Mouse (Mus musculus) limb, embryonic 11.5 days (tissue): ENCODE data around the gene Tsc22d3. TPM values are rescaled to one million over a fixed set of nuclear protein-coding genes. Genes with fewer than 3 reads are reported as not detected.

Source experiments
- ATAC-seq: fragments of 200-750 bp; cut with Nextera tagmentation; 2 replicates; pipeline ENCODE4 v1.8.0; 2017; ENCODE audit warnings: low read depth; ENCODE audit not compliant: insufficient number of reproducible peaks, low FRiP score, low TSS enrichment
- DNase-seq: peaks from one replicate; pipeline ENCODE4 v3.0.0-alpha.2; 2015; ENCODE audit warnings: low spot score
- H3K27ac ChIP-seq: fragments of 300-500 bp; sonication (generic); replicated peaks from 2 replicates; pipeline ENCODE4 v1.5.1; 2014; ENCODE audit warnings: low read depth, mild to moderate bottlenecking, low read length
- H3K27me3 ChIP-seq: fragments of 300-500 bp; sonication (generic); 2 replicates; pipeline ENCODE4 v1.6.1; 2014; ENCODE audit warnings: mild to moderate bottlenecking, low read length, mixed read lengths; ENCODE audit not compliant: control insufficient read depth, insufficient read depth
- H3K36me3 ChIP-seq: fragments of 300-500 bp; sonication (generic); 2 replicates; pipeline ENCODE4 v1.6.1; 2014; ENCODE audit warnings: mild to moderate bottlenecking, low read length, moderate library complexity, mixed read lengths; ENCODE audit not compliant: control insufficient read depth, insufficient read depth
- H3K4me1 ChIP-seq: fragments of 300-500 bp; sonication (generic); 2 replicates; pipeline ENCODE4 v1.6.1; 2014; ENCODE audit warnings: low read length, mixed read lengths; ENCODE audit not compliant: control insufficient read depth, insufficient read depth
- H3K4me2 ChIP-seq: fragments of 300-500 bp; sonication (generic); 2 replicates; pipeline ENCODE4 v1.6.1; 2014; ENCODE audit warnings: low read depth, mild to moderate bottlenecking, moderate library complexity; ENCODE audit not compliant: severe bottlenecking
- H3K4me3 ChIP-seq: fragments of 300-500 bp; sonication (generic); 2 replicates; pipeline ENCODE4 v1.5.1; 2014; ENCODE audit warnings: low read depth, low read length
- H3K9ac ChIP-seq: fragments of 300-500 bp; sonication (generic); 2 replicates; pipeline ENCODE4 v1.6.1; 2014; ENCODE audit warnings: mild to moderate bottlenecking, low read length
- H3K9me3 ChIP-seq: fragments of 300-500 bp; sonication (generic); 2 replicates; pipeline ENCODE4 v1.6.1; 2016; ENCODE audit warnings: low read length; ENCODE audit not compliant: control insufficient read depth
- WGBS: fragments of 180-500 bp; shearing (Covaris S2); extraction: QIAGEN DNeasy Blood & Tissue Kit; methylation state at CpG from one replicate; pipeline ENCODE4 v1.1.7; 2014; 5-methylcytosine and 5-hydroxymethylcytosine counted together
- polyA plus RNA-seq: library from polyadenylated mRNA; unstranded; fragments of >200 nt; fragmentation: Nextera tagmentation; extraction: Ambion mirVana; gene quantifications from 2 replicates; pipeline ENCODE4 v1.2.1, GENCODE M21; 2014

The Tsc22d3 gene
- polyA plus RNA-seq = 124 and 128 TPM in 2 replicates

GRCm38 (mm10) chrX:140600410-140601109 lies at the start of gene Tsc22d3:
Gene Tsc22d3, minus strand, starts transcription at chrX:140600659.
- DNase-seq = peak; percentile 65
- H3K27me3 ChIP-seq = peaks cover 44% of the 10 kb centered on the region
- H3K27ac ChIP-seq = no peak within 1 kb of the TSS
- H3K9ac ChIP-seq = no peak within 1 kb of the TSS
- peak within 1 kb of the TSS; percentile 35 for H3K4me3 ChIP-seq
- H3K4me2 ChIP-seq = peak within 1 kb of the TSS; percentile 71
- H3K4me1 ChIP-seq = no peaks in the 10 kb centered on the region
- no peaks in the 10 kb centered on the region for H3K36me3 ChIP-seq
- no peaks in the 10 kb centered on the region for H3K9me3 ChIP-seq
- WGBS = 25% methylated on average over 28 of the region's 28 CpGs
- ATAC-seq = peak; percentile 10; the same call in 1 of the 2 replicates

- H3K4me2 ChIP-seq = no peak overlapping the region
- H3K9ac ChIP-seq = no peak overlapping the region
- no peaks in the 10 kb centered on the region for H3K4me1 ChIP-seq
- no peaks in the 10 kb centered on the region for H3K36me3 ChIP-seq
- WGBS = 61% methylated on average over 2 of the region's 2 CpGs
- ATAC-seq (no peak), DNase-seq (no peak)
- H3K27me3 ChIP-seq = no peaks in the 10 kb centered on the region
- H3K4me3 ChIP-seq = no peak overlapping the region
- no peak overlapping the region for H3K27ac ChIP-seq
- H3K9me3 ChIP-seq = no peaks in the 10 kb centered on the region
Measured at GRCm38 (mm10) chrX:140639592-140639991, 39.1 kb upstream of the Tsc22d3 start.

- no peak overlapping the region for H3K9ac ChIP-seq
- H3K36me3 ChIP-seq = no peaks in the 10 kb centered on the region
- no peak for DNase-seq
- H3K27me3 ChIP-seq = no peaks in the 10 kb centered on the region
- H3K4me2 ChIP-seq = no peak overlapping the region
- H3K4me3 ChIP-seq = no peak overlapping the region
- H3K4me1 ChIP-seq = no peaks in the 10 kb centered on the region
- no peaks in the 10 kb centered on the region for H3K9me3 ChIP-seq
- WGBS = 76% methylated on average over 5 of the region's 5 CpGs
- no peak for ATAC-seq
- H3K27ac ChIP-seq = no peak overlapping the region
Measured at GRCm38 (mm10) chrX:140638028-140638427, 37.6 kb upstream of the Tsc22d3 start.

- no peak overlapping the region for H3K4me2 ChIP-seq
- 59% methylated on average over 12 of the region's 12 CpGs for WGBS
- no peaks in the 10 kb centered on the region for H3K36me3 ChIP-seq
- DNase-seq (no peak), ATAC-seq (no peak)
- H3K27ac ChIP-seq = no peak overlapping the region
- no peaks in the 10 kb centered on the region for H3K9me3 ChIP-seq
- H3K9ac ChIP-seq = no peak overlapping the region
- no peak overlapping the region for H3K4me3 ChIP-seq
- peaks cover 2% of the 10 kb centered on the region; the same call in 1 of the 2 replicates for H3K27me3 ChIP-seq
- no peaks in the 10 kb centered on the region for H3K4me1 ChIP-seq
Measured at GRCm38 (mm10) chrX:140624875-140625594, 24.6 kb upstream of the Tsc22d3 start.

GRCm38 (mm10) chrX:140609938-140610337 lies 9.5 kb upstream of the Tsc22d3 start:
- DNase-seq (no peak), ATAC-seq (no peak)
- no peak overlapping the region for H3K27ac ChIP-seq
- WGBS = 85% methylated on average over 4 of the region's 4 CpGs
- no peaks in the 10 kb centered on the region for H3K36me3 ChIP-seq
- H3K4me3 ChIP-seq = no peak overlapping the region
- H3K27me3 ChIP-seq = peaks cover 11% of the 10 kb centered on the region; the same call in 1 of the 2 replicates
- H3K9ac ChIP-seq = no peak overlapping the region
- no peaks in the 10 kb centered on the region for H3K9me3 ChIP-seq
- no peak overlapping the region for H3K4me2 ChIP-seq
- no peaks in the 10 kb centered on the region for H3K4me1 ChIP-seq

GRCm38 (mm10) chrX:140601884-140602283 lies 1.4 kb upstream of the Tsc22d3 start:
- H3K4me3 ChIP-seq = no peak overlapping the region
- H3K36me3 ChIP-seq = no peaks in the 10 kb centered on the region
- no peak overlapping the region for H3K4me2 ChIP-seq
- no peak for ATAC-seq
- no peak overlapping the region for H3K27ac ChIP-seq
- no peak overlapping the region for H3K9ac ChIP-seq
- DNase-seq = no peak
- H3K27me3 ChIP-seq = peaks cover 43% of the 10 kb centered on the region
- H3K4me1 ChIP-seq = no peaks in the 10 kb centered on the region
- WGBS = 64% methylated on average over 3 of the region's 3 CpGs
- no peaks in the 10 kb centered on the region for H3K9me3 ChIP-seq

- Histone ChIP-seq H3K4me1 (no peaks in the 10 kb centered on the region), H3K9ac (no peak overlapping the region), H3K27ac (no peak overlapping the region), H3K4me3 (no peak overlapping the region), H3K27me3 (peaks cover 44% of the 10 kb centered on the region), H3K4me2 (no peak overlapping the region), H3K9me3 (no peaks in the 10 kb centered on the region), H3K36me3 (no peaks in the 10 kb centered on the region)
- DNase-seq (no peak), ATAC-seq (no peak)
- WGBS = 60% methylated on average over 4 of the region's 4 CpGs
Measured at GRCm38 (mm10) chrX:140601311-140601710, 852 bp upstream of the Tsc22d3 start.

GRCm38 (mm10) chrX:140599561-140600409 lies 674 bp downstream of the Tsc22d3 start:
- no peaks in the 10 kb centered on the region for H3K9me3 ChIP-seq
- no peaks in the 10 kb centered on the region for H3K4me1 ChIP-seq
- peaks cover 44% of the 10 kb centered on the region for H3K27me3 ChIP-seq
- ATAC-seq (no peak), DNase-seq (peak; percentile 34)
- no peak overlapping the region for H3K9ac ChIP-seq
- WGBS = 17% methylated on average over 52 of the region's 78 CpGs
- peak overlapping the region; percentile 71 for H3K4me2 ChIP-seq
- H3K4me3 ChIP-seq = peak overlapping the region; percentile 35
- H3K27ac ChIP-seq = no peak overlapping the region
- no peaks in the 10 kb centered on the region for H3K36me3 ChIP-seq
